Mouse (Mus musculus) monocyte, adult 2 months (primary cell): ENCODE measurements around the gene Tbcc.

Source experiments
- DNase-seq, 2 experiments: peaks; one replicate each; pipeline ENCODE4 v3.0.0; 2022; ENCODE audit warnings: low spot score in 2 of 2, low read depth in 1 of 2

Gene Tbcc

GRCm38 (mm10) chr17:46897221-46897950 lies 6.9 kb downstream of the Tbcc start:
- no peak for DNase-seq

- DNase-seq = no peak
Observed at GRCm38 (mm10) chr17:46900941-46901340, 10.5 kb downstream of the Tbcc start.

DNA sequence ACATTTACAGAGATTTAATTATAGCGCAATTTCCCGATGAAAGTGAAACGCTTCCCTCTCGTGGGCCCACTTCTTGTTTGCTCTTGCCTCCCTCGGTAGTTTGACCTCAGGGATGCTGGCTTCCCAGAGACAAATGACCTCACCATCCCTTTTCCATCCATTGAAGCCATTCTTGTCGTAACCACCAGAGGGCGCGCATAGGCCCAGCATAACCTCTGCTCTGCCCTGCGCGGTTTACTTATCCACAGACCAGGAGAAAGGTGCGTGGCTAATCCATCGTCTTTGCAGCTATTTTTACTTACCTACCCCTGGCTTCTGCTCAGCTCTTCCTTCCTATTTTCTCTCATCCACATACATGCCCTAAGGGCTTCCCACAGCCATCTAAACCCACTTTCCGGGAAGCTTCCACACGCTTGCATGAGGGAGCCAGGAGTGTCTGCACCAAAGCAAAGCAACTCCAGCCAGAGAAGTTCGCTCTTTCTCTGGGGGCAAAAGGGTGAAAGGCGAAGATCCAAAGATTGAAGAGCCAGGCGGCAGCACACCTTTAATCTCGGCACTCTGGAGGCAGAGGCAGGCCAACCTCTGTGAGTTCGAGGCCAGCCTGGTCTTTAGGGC lies 13.5 kb downstream of the Tbcc start:
- peak in 1 of 2 experiments; percentile 61 for DNase-seq

GRCm38 (mm10) chr17:46910186-46910585 lies 19.7 kb downstream of the Tbcc start, which contains the start of gene Prph2:
Gene Prph2 (plus strand): TSS chr17:46910459.
- no peak for DNase-seq

GRCm38 (mm10) chr17:46912331-46912730 lies 21.8 kb downstream of the Tbcc start:
- DNase-seq = no peak

DNA sequence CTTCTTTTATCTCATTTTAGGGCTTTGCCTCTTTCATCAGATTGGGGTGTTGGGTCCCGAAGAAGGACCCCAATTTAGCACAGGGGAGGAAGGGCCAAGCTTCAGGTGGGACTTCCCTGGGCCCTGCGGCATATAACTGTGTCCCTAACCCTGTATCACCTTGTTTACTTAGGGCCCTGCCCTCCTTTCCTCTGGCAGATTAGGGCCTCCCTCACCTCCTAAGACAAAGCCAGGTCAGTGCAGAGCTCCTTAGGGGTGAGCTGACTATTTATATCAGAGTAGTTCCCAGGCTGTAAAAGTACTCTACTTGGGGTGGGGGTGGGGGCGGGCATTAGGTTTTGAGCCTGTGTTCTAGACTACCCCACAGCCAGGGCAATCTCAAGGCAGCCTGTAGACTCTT lies 24.6 kb downstream of the Tbcc start:
- no peak for DNase-seq

GRCm38 (mm10) chr17:46918951-46919350 lies 28.5 kb downstream of the Tbcc start:
- no peak for DNase-seq

GRCm38 (mm10) chr17:46920855-46921254 lies 30.4 kb downstream of the Tbcc start:
- no peak for DNase-seq

GRCm38 (mm10) chr17:46926192-46926591 lies 35.7 kb downstream of the Tbcc start:
- DNase-seq = no peak

- DNase-seq = no peak
Observed at GRCm38 (mm10) chr17:46926941-46927340, 36.5 kb downstream of the Tbcc start.

DNA sequence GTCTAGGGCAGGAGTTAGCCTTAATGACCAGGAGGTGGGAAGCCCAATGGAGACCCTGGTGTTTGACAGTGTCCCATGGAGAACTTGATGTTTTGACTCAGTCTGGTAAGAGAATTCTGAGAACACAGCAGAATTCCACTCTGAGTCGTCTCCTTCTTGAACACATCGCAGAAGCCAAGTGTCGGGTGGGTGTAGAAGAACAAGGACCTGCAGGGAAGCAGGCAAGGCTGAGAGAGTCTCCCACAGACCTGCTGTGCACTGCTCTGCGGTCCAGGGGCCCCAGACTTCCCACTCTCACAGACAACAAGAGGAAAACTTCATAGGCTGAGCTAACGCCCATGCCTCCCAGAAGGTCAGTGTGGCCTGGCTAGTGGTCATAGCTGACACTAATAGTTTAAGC lies 37.3 kb downstream of the Tbcc start:
- DNase-seq = no peak

GRCm38 (mm10) chr17:46929277-46929676 lies 38.8 kb downstream of the Tbcc start:
- no peak for DNase-seq

DNA sequence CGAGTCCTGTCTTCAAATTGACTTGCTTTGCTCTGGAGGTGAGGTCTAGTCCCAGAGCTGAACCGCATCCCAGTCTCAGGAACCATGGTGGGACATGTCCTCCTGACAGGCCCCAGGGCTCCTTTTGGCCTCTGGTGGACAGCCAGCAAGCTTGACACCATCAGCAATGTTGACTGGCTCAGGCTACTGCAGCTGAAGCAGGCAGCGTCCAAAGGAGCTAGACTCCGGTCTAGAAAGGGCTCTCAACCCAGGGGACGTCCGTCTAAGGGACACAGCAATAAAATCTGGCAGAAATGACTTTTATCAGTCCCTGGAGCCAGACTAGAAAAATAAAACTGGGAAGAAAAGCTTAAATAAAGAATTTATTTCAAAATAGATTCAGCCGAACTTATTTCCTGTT lies 39.4 kb downstream of the Tbcc start:
- no peak for DNase-seq

DNA sequence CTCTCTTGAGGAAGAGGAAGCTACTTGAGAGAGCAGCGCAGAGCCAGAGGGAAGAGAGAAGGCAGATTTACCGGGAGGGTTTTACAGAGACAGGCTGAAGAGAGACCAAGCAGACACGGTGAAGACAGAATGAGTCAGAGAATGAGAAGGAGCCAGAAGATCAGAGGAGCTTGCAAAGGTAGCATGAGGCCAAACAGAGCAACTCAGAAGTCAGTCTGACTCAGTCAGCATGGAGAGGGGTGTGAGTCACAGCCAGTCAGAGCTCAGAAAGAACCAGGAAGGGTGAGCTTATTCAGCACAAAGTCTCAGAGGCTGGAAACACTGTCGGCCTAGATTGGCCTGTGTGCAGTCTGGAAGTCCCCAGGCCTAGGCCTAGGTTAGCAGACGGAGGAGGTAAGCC lies 42.5 kb downstream of the Tbcc start:
- no peak for DNase-seq

GRCm38 (mm10) chr17:46933557-46934348 lies 43.3 kb downstream of the Tbcc start:
- no peak for DNase-seq

DNA sequence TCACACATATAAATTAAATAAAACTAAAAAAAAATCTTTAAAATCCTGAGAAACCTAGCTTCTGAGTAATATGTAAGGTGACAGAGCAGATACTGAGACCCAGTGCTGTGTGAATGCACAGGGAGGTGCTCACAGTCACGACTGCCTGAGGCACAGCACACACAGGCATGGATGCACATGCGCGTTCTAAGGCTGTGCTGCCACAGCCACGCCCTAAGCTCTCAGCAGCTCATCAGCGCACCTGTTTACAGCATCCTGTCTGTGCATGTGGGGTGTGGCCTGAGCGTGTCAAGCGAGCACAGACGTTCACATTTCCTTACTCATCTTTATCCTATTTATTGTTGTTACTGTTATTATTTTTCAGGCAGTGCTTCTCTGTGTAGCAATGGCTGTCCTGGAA lies 50.0 kb downstream of the Tbcc start:
- DNase-seq = no peak
